Mouse (Mus musculus) midbrain, embryonic 10.5 days (tissue): Measurements from ENCODE around the gene Lhx6. TPM values are rescaled to one million over a fixed set of nuclear protein-coding genes. Genes with fewer than 3 reads are reported as not detected.
"Not testable (repeated sequence)": the region's sequence is repeated elsewhere in the genome, so short reads cannot be mapped to it uniquely, and the experiment has no call there.

Source experiments
- DNase-seq: peaks from one replicate; pipeline ENCODE4 v3.0.0-alpha.2; 2017; ENCODE audit warnings: low spot score
- H3K27ac ChIP-seq: fragments of 300-500 bp; sonication (generic); replicated peaks from 2 replicates; pipeline ENCODE4 v1.5.1; 2016; ENCODE audit warnings: mild to moderate bottlenecking
- H3K27me3 ChIP-seq: fragments of 300-500 bp; sonication (generic); 2 replicates; pipeline ENCODE4 v1.6.1; 2016; ENCODE audit warnings: low read depth, mild to moderate bottlenecking; ENCODE audit not compliant: poor library complexity, severe bottlenecking
- H3K36me3 ChIP-seq: fragments of 300-500 bp; sonication (generic); 2 replicates; pipeline ENCODE4 v1.6.1; 2016; ENCODE audit warnings: mild to moderate bottlenecking, moderate library complexity
- H3K4me1 ChIP-seq: fragments of 300-500 bp; sonication (generic); 2 replicates; pipeline ENCODE4 v1.6.1; 2016
- H3K4me3 ChIP-seq: fragments of 300-500 bp; sonication (generic); 2 replicates; pipeline ENCODE4 v1.5.1; 2016; ENCODE audit warnings: mild to moderate bottlenecking, moderate library complexity
- H3K9me3 ChIP-seq: fragments of 300-500 bp; sonication (generic); replicated peaks from 2 replicates; pipeline ENCODE4 v1.6.1; 2016; ENCODE audit warnings: mild to moderate bottlenecking
- WGBS: fragments of 180-500 bp; shearing (Covaris S2); methylation state at CpG from one replicate; pipeline ENCODE4 v1.1.7; 2016; 5-methylcytosine and 5-hydroxymethylcytosine counted together
- polyA plus RNA-seq: library from polyadenylated mRNA; unstranded; fragments of >200 nt; fragmentation: Nextera tagmentation; extraction: Ambion mirVana; gene quantifications from 2 replicates; pipeline ENCODE4 v1.2.1, GENCODE M21; 2016

Lhx6 gene
- 1.2 and 1.6 TPM in 2 replicates for polyA plus RNA-seq

GRCm38 (mm10) chr2:36104956-36105741 is at the start of gene Lhx6:
Lhx6 (minus strand) TSS chr2:36105408.
- peak within 1 kb of the TSS; percentile 61 for H3K4me3 ChIP-seq
- peak within 1 kb of the TSS; percentile 10 for H3K27ac ChIP-seq
- WGBS: under 1% methylated on average over 52 of the region's 58 CpGs
- no peaks in the 10 kb centered on the region for H3K9me3 ChIP-seq
- peaks cover 42% of the 10 kb centered on the region for H3K4me1 ChIP-seq
- no peaks in the 10 kb centered on the region for H3K36me3 ChIP-seq
- DNase-seq: peak; percentile 64
- H3K27me3 ChIP-seq: peaks cover 100% of the 10 kb centered on the region

- not testable (repeated sequence) for DNase-seq, H3K9me3 ChIP-seq, H3K4me3 ChIP-seq, H3K27ac ChIP-seq, H3K4me1 ChIP-seq, H3K27me3 ChIP-seq
- peaks cover 53% of the 10 kb centered on the region for H3K36me3 ChIP-seq
- 94% methylated on average over 4 of the region's 4 CpGs for WGBS
These were observed 47.2 kb upstream of the Lhx6 start for GRCm38 (mm10) chr2:36152401-36152800.

- Histone ChIP-seq H3K36me3 (peaks cover 32% of the 10 kb centered on the region), H3K4me1 (no peaks in the 10 kb centered on the region), H3K27me3 (no peaks in the 10 kb centered on the region), H3K27ac (no peak overlapping the region), H3K4me3 (no peak overlapping the region), H3K9me3 (no peaks in the 10 kb centered on the region)
- DNase-seq: no peak
- WGBS: 87% methylated on average over 7 of the region's 7 CpGs
These were observed 43.7 kb upstream of the Lhx6 start for GRCm38 (mm10) chr2:36148876-36149365.

GRCm38 (mm10) chr2:36139096-36139495 is 33.9 kb upstream of the Lhx6 start:
- 80% methylated on average over 2 of the region's 2 CpGs for WGBS
- no peaks in the 10 kb centered on the region for H3K27me3 ChIP-seq
- peaks cover 28% of the 10 kb centered on the region for H3K36me3 ChIP-seq
- peaks cover 18% of the 10 kb centered on the region for H3K4me1 ChIP-seq
- H3K27ac ChIP-seq: no peak overlapping the region
- H3K4me3 ChIP-seq: no peak overlapping the region
- H3K9me3 ChIP-seq: no peaks in the 10 kb centered on the region
- no peak for DNase-seq

- peaks cover 35% of the 10 kb centered on the region for H3K36me3 ChIP-seq
- no peaks in the 10 kb centered on the region for H3K27me3 ChIP-seq
- peak within 1 kb of the TSS; percentile 83 for H3K4me3 ChIP-seq
- no peaks in the 10 kb centered on the region for H3K9me3 ChIP-seq
- peak; percentile 91 for DNase-seq
- peak within 1 kb of the TSS; percentile 95 for H3K27ac ChIP-seq
- under 1% methylated on average over 50 of the region's 50 CpGs for WGBS
- peaks cover 18% of the 10 kb centered on the region for H3K4me1 ChIP-seq
These were observed 31.2 kb upstream of the Lhx6 start, which contains the start of the genes Mrrf and Rbm18 for GRCm38 (mm10) chr2:36136300-36136941. Mrrf (plus strand) TSS chr2:36136389. Rbm18 (minus strand) TSS chr2:36136773.

- Histone ChIP-seq H3K36me3 (peaks cover 36% of the 10 kb centered on the region), H3K27me3 (no peaks in the 10 kb centered on the region), H3K4me1 (peaks cover 18% of the 10 kb centered on the region), H3K4me3 (peak overlapping the region; percentile 83), H3K27ac (peak overlapping the region; percentile 95), H3K9me3 (no peaks in the 10 kb centered on the region)
- under 1% methylated on average over 4 of the region's 4 CpGs for WGBS
- no peak for DNase-seq
These were observed 30.7 kb upstream of the Lhx6 start for GRCm38 (mm10) chr2:36135887-36136286.

GRCm38 (mm10) chr2:36129051-36129450 is 23.8 kb upstream of the Lhx6 start:
- H3K27me3 ChIP-seq: no peaks in the 10 kb centered on the region
- no peaks in the 10 kb centered on the region for H3K9me3 ChIP-seq
- H3K4me1 ChIP-seq: no peaks in the 10 kb centered on the region
- DNase-seq: no peak
- WGBS: 91% methylated on average over 3 of the region's 3 CpGs
- H3K36me3 ChIP-seq: peaks cover 88% of the 10 kb centered on the region
- no peak overlapping the region for H3K4me3 ChIP-seq
- H3K27ac ChIP-seq: no peak overlapping the region

GRCm38 (mm10) chr2:36127973-36128372 is 22.8 kb upstream of the Lhx6 start:
- no peak overlapping the region for H3K4me3 ChIP-seq
- H3K4me1 ChIP-seq: no peaks in the 10 kb centered on the region
- no peaks in the 10 kb centered on the region for H3K27me3 ChIP-seq
- H3K27ac ChIP-seq: no peak overlapping the region
- H3K9me3 ChIP-seq: no peaks in the 10 kb centered on the region
- DNase-seq: no peak
- peaks cover 88% of the 10 kb centered on the region for H3K36me3 ChIP-seq
- 83% methylated on average over 4 of the region's 4 CpGs for WGBS

- 91% methylated on average over 9 of the region's 9 CpGs for WGBS
- Histone ChIP-seq H3K27ac (no peak overlapping the region), H3K4me1 (no peaks in the 10 kb centered on the region), H3K9me3 (no peaks in the 10 kb centered on the region), H3K27me3 (no peaks in the 10 kb centered on the region), H3K36me3 (peaks cover 88% of the 10 kb centered on the region), H3K4me3 (no peak overlapping the region)
- DNase-seq: no peak
These were observed 21.7 kb upstream of the Lhx6 start for GRCm38 (mm10) chr2:36126795-36127429.

- H3K36me3 ChIP-seq: peaks cover 21% of the 10 kb centered on the region
- 78% methylated on average over 3 of the region's 3 CpGs for WGBS
- no peak for DNase-seq
- no peak overlapping the region for H3K27ac ChIP-seq
- H3K4me3 ChIP-seq: no peak overlapping the region
- peaks cover 32% of the 10 kb centered on the region for H3K27me3 ChIP-seq
- no peaks in the 10 kb centered on the region for H3K9me3 ChIP-seq
- H3K4me1 ChIP-seq: no peaks in the 10 kb centered on the region
These were observed 7.4 kb upstream of the Lhx6 start for GRCm38 (mm10) chr2:36112632-36113031.

GRCm38 (mm10) chr2:36108615-36109014 is 3.4 kb upstream of the Lhx6 start:
- Histone ChIP-seq H3K27ac (no peak overlapping the region), H3K4me1 (peaks cover 22% of the 10 kb centered on the region), H3K36me3 (no peaks in the 10 kb centered on the region), H3K27me3 (peaks cover 72% of the 10 kb centered on the region), H3K9me3 (no peaks in the 10 kb centered on the region), H3K4me3 (no peak overlapping the region)
- no peak for DNase-seq
- 8% methylated on average over 7 of the region's 7 CpGs for WGBS

GRCm38 (mm10) chr2:36104436-36104955 is 712 bp downstream of the Lhx6 start:
- Histone ChIP-seq H3K36me3 (no peaks in the 10 kb centered on the region), H3K4me3 (peak overlapping the region; percentile 61), H3K27me3 (peaks cover 100% of the 10 kb centered on the region), H3K27ac (no peak overlapping the region; the same call in 1 of the 2 replicates), H3K9me3 (no peaks in the 10 kb centered on the region), H3K4me1 (peaks cover 46% of the 10 kb centered on the region)
- under 1% methylated on average over 32 of the region's 32 CpGs for WGBS
- peak; percentile 68 for DNase-seq
